Mouse (Mus musculus): ENCODE measurements at regions not wholly inside any gene's neighbourhood (a gene's known extent, or its start where the extent isn't known, plus 50 kb on each side); places are given as distances from the start of the nearest gene placed in this dataset.

DNA sequence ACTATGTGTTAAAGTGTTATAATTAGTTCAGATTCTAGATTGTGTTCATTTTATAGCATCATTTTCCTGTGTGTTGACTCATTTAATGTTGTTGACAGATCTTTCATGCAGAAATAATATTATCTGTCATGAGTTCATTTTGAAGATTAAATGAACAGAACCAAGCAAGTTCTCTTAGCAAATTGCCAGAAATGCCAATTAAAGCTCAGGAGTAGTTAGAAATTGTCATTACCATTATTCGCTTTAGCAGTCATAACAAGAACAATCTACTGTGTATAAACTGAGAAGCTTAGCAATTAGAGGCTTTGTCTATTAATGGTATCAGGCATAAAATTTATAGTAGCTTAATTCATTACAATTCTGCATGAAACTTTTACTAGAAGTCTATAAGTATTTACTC lies 534.2 kb downstream of the 4930447F04Rik start:
- no peak for TF ChIP-seq EP300 (IDR thresholded peaks at IDR 0.05)
- TF ChIP-seq CTCF (IDR thresholded peaks at IDR 0.05), result no peak
